Mouse (Mus musculus): ENCODE measurements around the gene 1700025B11Rik. TPM values are rescaled to one million over a fixed set of nuclear protein-coding genes. Genes with fewer than 3 reads are reported as not detected.
"Not testable (repeated sequence)": the region's sequence is repeated elsewhere in the genome, so short reads cannot be mapped to it uniquely, and the experiment has no call there.

1700025B11Rik gene
- not detected for polyA plus RNA-seq (2017; shearing (Covaris generic))

DNA sequence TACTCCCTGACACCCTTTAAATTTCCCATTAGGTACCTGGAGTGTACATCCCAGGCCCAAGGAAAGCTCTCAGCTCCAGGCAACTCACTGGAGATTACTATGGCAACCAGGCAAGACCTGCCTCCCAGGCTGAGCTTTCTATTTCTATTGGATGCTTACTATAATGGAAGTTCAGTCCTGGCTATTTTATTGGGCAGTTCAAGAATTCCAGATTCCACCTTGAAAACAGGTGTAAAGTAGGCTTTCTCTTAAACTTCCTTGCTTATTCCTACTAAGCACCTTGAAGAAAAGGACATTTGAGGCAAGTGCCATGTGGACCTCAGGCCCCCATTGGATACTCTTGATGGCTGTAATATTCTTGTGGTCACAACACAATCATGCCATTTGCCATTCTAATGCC is at the start of gene 1700025B11Rik:
TSS of gene 1700025B11Rik (minus strand) at position 101 of the 400 bp plus-strand sequence.
- no peak for ATAC-seq

DNA sequence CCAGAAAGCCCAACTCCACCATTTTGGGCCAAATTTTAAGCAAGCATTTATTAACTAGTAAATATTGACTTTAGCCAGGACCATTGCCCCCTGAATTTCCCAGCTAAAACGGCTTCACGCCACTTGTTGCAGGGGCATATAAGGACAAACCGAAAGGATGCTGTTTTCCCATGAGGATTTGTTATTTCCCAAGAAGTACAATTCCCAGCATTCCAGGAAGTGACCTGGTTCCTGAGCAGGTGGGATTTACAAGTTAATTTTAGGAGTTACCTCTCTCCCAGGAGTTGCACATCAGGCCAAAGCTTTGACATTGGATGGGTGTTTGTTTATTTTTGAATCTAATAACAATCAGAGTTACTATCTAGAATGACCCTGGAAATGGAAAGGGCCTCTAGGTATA is 44.4 kb upstream of the 1700025B11Rik start:
- no peak for ATAC-seq

DNA sequence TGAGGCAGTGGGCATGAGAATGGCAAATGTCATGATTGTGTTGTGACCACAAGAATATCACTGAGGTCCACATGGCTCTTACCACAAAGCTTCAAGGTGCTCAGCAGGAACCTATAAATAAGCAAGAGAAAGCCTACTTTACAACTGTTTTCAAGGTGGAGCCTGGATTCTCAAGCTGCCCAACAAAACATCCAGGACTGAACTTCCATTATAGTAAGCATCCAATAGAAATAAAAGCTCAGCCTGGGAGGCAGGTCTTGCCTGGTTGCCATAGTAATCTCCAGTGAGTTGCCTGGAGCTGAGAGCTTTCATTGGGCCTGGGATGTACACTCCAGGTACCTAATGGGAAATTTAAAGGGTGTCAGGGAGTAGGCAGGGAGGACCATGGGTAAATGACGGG is 37.3 kb upstream of the 1700025B11Rik start, which contains the start of gene Gm36245:
TSS of gene Gm36245 (plus strand) at position 301 of the 400 bp plus-strand sequence.
- no peak for ATAC-seq

DNA sequence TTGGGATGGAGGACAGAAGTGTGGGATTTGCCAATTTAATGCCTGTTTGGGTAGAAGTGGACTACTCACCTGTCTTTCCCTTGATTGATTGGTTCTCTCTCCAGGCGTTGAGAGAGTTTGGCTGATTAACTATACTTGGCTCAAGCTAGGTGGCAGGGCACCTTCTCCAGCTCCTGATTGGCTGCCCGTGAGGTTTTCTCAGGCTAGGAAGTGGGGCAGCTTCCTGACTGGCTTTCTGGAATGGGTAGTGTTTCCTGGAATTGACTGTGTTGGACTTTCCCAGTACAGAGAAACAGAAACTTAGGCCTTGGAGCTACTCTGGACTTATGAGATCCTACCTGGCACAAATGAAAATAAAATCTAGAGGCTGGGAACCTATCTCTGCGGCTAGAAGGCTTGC is 36.7 kb upstream of the 1700025B11Rik start:
- no peak for ATAC-seq

DNA sequence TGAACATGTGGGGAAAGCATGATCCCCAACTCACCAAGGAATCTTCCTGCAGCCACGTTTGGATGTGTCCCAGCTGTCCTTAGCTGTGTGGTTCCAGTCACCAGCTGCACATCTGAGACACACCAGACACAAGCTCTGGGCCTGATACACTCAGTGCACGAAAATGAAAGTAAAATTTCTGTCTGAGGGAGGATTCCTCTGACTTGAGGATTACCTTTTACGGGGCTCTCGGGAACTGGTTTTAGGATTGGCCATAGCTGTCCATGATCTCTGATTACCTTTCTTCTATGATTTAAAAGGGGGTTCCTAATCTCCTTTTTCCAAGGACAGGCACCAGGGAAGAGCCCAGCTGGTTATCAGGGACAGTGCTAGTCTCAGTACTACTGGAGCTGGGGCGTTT is 34.3 kb upstream of the 1700025B11Rik start, which contains the start of gene Apol10b:
TSS of gene Apol10b (minus strand) at position 165 of the 400 bp plus-strand sequence.
- no peak for ATAC-seq

DNA sequence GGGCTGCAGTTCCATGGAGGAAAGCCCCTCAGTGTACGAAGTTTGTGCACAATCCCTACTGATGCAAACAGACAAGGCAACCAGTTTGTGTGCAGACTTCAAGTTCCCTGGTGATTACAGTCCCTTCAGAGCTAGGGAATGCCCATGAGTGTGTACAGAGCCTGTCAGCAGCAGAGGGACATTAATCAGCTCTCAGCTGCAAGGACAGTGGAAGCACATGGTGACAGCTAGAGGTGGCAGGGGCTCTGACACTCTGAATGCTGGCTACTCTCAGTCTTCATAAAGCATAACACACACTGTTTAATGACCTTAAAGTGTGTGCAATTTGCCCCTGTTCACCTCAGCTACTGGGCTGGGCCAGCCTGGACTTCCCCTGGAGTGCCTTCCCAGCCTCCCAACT is 31.9 kb upstream of the 1700025B11Rik start:
- no peak for ATAC-seq

DNA sequence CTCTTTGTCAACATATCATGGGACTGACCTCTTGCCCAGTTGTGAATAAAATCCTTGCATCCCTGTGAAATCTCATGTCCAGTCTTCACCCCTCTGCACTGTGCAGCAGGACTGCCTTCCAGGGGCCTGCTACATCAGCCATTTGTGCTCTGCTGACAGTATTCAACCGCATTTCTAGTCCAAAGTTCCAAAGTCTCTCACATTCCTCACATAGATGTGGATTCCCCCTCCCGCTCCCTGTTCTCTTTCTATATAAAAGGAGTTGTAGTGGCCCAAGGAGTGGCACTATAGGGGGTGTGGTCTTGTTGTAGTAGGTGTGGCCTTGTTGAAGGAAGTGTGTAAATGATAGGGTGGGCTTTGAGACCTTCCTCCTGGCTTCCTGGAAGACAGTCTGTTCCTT is 29.2 kb upstream of the 1700025B11Rik start:
- no peak for ATAC-seq

DNA sequence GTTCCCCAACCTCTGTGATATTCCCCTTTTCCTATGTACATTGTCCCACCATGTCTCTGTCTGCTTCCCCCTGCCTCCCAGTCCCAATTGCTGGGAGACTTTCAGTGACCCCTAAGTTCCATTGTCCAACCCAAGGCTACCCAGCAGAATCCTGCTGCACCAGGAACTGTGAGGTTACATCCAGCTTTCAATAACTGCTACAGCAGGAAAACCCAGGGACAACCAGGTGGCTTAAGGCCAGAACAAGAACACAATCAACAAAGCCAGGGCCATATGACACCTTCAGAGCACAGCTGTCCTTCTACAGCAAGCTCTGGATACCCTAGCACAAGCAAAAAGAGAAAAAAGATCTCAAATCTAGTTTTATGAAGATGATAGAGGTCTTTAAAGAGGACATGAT is 27.3 kb upstream of the 1700025B11Rik start:
- ATAC-seq, result no peak

DNA sequence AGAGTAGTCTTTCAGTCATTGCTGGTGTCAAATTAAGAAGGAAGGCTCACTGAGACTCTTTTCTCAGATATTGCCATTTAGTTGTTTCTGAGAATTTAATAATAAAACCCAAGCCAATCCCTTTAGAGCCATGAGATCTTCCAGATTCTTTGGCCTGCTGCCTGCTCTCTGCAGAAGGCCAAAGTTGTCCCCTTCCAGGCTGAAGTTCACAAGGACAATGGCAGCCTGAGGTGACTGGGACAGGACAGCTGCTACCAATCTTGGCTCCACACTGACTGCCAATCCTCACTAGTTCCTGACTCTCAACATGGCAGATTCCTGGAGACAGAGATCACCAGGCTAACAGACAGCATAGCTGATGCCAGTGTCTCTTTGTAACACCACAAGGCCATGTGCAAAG is 25.3 kb upstream of the 1700025B11Rik start:
- ATAC-seq, result no peak

DNA sequence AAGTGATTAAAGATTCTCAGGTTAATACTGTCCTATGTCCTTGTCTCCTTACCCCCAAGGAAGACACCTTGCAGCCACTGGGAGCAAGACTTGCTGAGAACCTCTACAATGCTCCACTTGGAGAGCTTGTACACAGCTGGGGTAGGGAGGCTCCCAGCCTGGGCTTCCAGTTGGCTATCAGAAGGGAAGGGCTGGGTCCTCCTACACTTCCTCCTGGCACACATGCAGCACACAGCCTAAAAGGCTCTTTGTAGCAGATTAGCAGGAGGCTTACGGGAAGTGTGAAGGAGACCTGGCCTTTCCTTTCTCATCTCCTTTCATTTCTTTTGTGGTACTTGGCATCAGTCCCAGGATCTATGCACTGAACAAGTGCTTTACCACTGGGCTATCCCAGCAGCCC is 20.0 kb upstream of the 1700025B11Rik start:
- no peak for ATAC-seq

DNA sequence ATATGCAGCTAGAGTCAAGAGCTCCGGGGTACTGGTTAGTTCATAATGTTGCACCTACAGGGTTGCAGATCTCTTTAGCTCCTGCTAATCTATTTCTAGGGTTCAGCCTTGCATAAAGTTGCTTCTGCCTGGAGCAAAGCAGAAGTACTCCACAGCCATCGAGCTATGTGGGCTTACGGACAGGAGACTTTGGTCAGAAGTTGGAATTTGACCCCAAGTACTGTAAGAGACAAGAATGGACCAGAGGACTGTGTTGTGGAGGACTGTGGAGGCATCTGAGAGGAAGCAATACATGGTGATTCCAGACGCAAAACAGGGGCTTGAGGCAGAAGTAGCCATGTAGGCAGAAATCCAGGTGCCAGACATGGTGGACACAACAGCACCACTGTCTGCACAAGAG is 17.6 kb upstream of the 1700025B11Rik start:
- ATAC-seq, result no peak

DNA sequence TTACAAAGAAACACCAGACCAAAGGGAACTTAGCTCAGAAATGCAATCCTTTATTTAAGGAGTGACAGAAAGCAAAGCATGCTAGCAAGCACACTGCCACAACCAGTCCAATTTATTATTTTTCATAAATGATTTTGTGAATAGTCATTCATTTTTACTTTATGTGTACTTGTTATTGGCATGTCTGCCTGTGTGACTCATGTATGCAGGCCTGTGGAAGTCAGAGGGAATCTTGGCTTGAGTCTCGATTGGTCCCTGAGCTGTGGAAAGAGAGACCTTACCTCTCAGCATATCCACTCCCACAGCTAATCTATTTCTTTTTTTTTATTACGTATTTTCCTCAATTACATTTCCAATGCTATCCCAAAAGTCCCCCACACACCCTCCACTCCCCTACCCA is 17.1 kb upstream of the 1700025B11Rik start:
- ATAC-seq, result no peak

DNA sequence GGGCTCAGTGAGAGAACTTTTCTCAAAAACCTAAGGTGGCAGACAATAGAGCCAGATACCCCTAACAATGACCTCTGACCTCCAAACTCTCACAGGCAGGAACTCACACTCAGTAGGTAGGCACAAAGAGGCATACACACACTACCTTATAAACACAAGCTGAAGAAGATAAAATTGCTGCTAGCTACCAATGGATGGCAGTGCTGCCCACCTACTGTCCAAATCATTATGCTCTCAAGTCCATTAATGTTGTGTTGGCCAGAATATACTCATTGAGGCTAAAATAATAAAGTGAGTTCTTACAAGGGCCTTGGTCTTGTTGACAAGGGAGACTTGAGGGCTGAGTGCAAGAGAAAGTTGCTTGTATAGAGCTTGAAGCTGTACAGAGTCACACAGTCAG is 1.5 kb upstream of the 1700025B11Rik start:
- ATAC-seq, result no peak

DNA sequence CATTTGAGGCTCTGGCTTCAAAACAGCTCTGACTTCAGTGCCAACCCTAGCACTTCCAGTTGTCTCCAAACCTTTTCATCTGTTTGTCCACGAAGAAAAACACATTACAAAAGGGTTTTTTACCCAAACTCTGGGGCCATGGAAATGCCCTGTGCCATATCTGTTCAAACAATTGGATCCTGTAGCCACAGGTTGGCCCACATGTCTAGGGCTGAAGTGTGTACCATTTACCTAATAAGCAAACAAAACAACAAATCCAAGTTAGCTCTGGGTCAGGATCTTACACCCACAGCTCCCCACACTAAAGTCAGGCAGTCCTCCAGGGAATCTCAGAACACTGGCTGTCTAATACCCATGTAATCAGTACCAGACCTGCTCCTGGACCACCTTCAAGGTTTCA is 22.5 kb downstream of the 1700025B11Rik start:
- not testable (repeated sequence) for ATAC-seq

DNA sequence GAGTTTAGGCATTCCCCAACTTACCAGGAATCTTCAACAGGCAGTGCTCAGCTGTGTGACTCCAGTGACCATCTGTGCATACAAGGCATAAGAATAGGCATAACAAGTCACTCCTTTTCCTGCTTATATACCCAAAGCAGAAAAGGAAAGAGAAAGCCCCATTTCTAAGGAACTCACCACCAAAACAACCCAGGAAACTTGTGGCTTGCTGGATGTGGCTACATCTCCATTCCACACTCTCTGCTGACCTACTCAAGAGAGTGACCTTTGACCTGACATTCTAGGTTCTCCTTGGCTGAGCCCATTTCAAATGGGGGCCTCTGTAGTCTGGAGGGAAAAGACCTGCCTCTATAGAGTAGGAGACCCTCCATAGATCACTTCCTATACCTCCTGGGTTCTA is 28.5 kb downstream of the 1700025B11Rik start, which contains the start of gene Apol7c:
TSS of gene Apol7c (minus strand) at position 101 of the 400 bp plus-strand sequence.
- no peak for ATAC-seq

DNA sequence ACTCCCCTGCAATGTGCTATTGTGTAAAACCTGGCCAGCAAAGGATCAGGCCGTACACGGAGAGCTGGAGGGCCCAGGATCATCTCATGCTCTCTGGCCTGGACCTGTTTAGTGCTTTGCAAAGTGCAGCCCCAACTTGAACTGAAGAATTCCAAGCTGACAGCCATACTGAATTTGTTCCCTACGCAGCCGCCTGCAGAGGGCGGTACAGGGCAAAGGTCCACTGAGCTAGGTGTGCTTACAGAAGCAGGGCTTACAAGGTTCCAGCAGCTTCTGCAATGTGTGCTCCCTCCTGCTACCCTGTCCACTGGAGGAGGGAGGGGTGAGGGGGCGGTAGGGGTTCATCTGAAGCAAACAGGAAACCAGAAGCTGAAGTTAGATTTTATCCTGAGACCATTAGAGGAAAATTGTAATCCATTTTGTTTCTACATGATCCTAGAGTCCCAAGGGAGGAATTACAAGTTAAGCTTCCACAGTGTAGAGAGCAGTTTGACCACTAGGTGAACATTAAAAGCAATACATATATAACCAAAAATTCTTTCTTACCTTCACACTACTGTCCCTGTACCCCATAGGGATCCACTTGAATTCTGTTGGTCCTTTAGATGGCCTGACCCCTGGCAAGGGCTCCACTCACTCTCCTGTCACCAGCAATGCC is 38.4 kb downstream of the 1700025B11Rik start:
- ATAC-seq, result not testable (repeated sequence)

DNA sequence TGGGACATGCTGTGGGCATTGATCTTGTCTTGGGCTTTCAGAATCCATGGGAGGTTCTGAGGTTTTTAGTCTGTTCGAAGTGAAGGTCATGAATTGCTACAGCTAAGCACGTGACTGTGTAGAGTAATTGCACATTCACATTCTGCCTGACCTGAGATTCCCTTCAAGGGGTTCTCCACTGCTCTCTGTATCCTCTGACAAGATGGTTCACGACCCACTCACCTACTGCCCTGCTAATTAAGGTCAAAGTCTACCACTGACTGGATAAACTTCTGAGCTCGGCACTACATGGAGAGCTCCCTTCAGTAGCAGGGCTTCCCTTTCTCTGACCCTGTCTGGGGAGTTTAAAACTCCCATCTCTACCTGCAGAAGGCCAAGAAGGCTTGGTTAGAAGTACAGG is 41.1 kb downstream of the 1700025B11Rik start:
- not testable (repeated sequence) for ATAC-seq

Other genes starting within 250 kb of the 1700025B11Rik start
- not detected for gene Apol7a, start 162.8 kb downstream of the 1700025B11Rik start, polyA plus RNA-seq (2017; shearing (Covaris generic))
- gene Apol9a, start 150.8 kb downstream of the 1700025B11Rik start, polyA plus RNA-seq (2017; shearing (Covaris generic)), result 10 to 100 TPM in 1 of 3 experiments, 1 to 10 TPM in 1, under 1 TPM in 1; 0.49 to 10.2 (median 6.8) TPM
- gene Apol7b, start 114.4 kb downstream of the 1700025B11Rik start, polyA plus RNA-seq (2017; shearing (Covaris generic)), result 1 to 10 TPM in 1 of 3 experiments, under 1 TPM in 1, not detected in 1; 0.60 to 1.2 TPM
- gene Apol10a, start 84.8 kb downstream of the 1700025B11Rik start, polyA plus RNA-seq (2017; shearing (Covaris generic)), result not detected
- not detected for gene Apol11a, start 53.6 kb downstream of the 1700025B11Rik start, polyA plus RNA-seq (2017; shearing (Covaris generic))
- gene Apol7c, start 28.6 kb downstream of the 1700025B11Rik start, polyA plus RNA-seq (2017; shearing (Covaris generic)), result 1 to 10 TPM in 1 of 3 experiments, not detected in 2; 1.9 TPM
- gene Apol10b, start 34.2 kb upstream of the 1700025B11Rik start, polyA plus RNA-seq (2017; shearing (Covaris generic)), result 1 to 10 TPM; 2.1 to 9.7 (median 8.8) TPM
- gene Gm36245, start 37.4 kb upstream of the 1700025B11Rik start, polyA plus RNA-seq (2017; shearing (Covaris generic)), result not detected
- gene Apol11b, start 81.4 kb upstream of the 1700025B11Rik start, polyA plus RNA-seq (2017; shearing (Covaris generic)), result under 1 TPM in 2 of 3 experiments, not detected in 1; 0.29 to 0.71 TPM
- 100 to 1,000 TPM in 1 of 3 experiments, 10 to 100 TPM in 2; 64.9 to 108 (median 93.0) TPM for gene Apol7e, start 137.0 kb upstream of the 1700025B11Rik start, polyA plus RNA-seq (2017; shearing (Covaris generic))
- 10 to 100 TPM in 2 of 3 experiments, 1 to 10 TPM in 1; 8.5 to 51.6 (median 42.3) TPM for gene Apol9b, start 167.1 kb upstream of the 1700025B11Rik start, polyA plus RNA-seq (2017; shearing (Covaris generic))
- 1 to 10 TPM in 1 of 3 experiments, not detected in 2; 1.2 TPM for gene Apol8, start 195.1 kb upstream of the 1700025B11Rik start, polyA plus RNA-seq (2017; shearing (Covaris generic))